Mouse (Mus musculus) kidney, postnatal 14 days (tissue): Measurements from ENCODE around the gene Arhgap15.

Source experiments
- DNase-seq: peaks from one replicate; pipeline ENCODE4 v3.0.0; 2022; ENCODE audit warnings: mixed read lengths

Gene Arhgap15

GRCm38 (mm10) chr2:44356887-44357251 is 608.2 kb downstream of the Arhgap15 start:
- no peak for DNase-seq

GRCm38 (mm10) chr2:44380225-44380624 is 631.6 kb downstream of the Arhgap15 start:
- no peak for DNase-seq

- no peak for DNase-seq
Measured at GRCm38 (mm10) chr2:44384541-44384940, 635.9 kb downstream of the Arhgap15 start.

- no peak for DNase-seq
Measured at GRCm38 (mm10) chr2:44389556-44389955, 640.9 kb downstream of the Arhgap15 start.

GRCm38 (mm10) chr2:44393789-44394188 is 645.2 kb downstream of the Arhgap15 start:
- no peak for DNase-seq

- no peak for DNase-seq
Measured at GRCm38 (mm10) chr2:44394956-44395501, 646.4 kb downstream of the Arhgap15 start.

- no peak for DNase-seq
Measured at GRCm38 (mm10) chr2:44395577-44395976, 647.0 kb downstream of the Arhgap15 start.

GRCm38 (mm10) chr2:44397209-44397608 is 648.6 kb downstream of the Arhgap15 start:
- no peak for DNase-seq

- DNase-seq: no peak
Measured at GRCm38 (mm10) chr2:44397735-44398337, 649.2 kb downstream of the Arhgap15 start.

GRCm38 (mm10) chr2:44399191-44399926 is 650.7 kb downstream of the Arhgap15 start:
- DNase-seq: no peak

GRCm38 (mm10) chr2:44401704-44402422 is 653.2 kb downstream of the Arhgap15 start:
- no peak for DNase-seq

- no peak for DNase-seq
Measured at GRCm38 (mm10) chr2:44411660-44412059, 663.0 kb downstream of the Arhgap15 start.

GRCm38 (mm10) chr2:44416331-44416730 is 667.7 kb downstream of the Arhgap15 start:
- DNase-seq: no peak

GRCm38 (mm10) chr2:44419547-44420225 is 671.1 kb downstream of the Arhgap15 start:
- DNase-seq: no peak

- DNase-seq: no peak
Measured at GRCm38 (mm10) chr2:44430521-44430920, 681.9 kb downstream of the Arhgap15 start.

GRCm38 (mm10) chr2:44436652-44437051 is 688.0 kb downstream of the Arhgap15 start:
- no peak for DNase-seq

GRCm38 (mm10) chr2:44437496-44438057 is 689.0 kb downstream of the Arhgap15 start:
- no peak for DNase-seq

GRCm38 (mm10) chr2:44438070-44438469 is 689.4 kb downstream of the Arhgap15 start:
- no peak for DNase-seq

GRCm38 (mm10) chr2:44444938-44445337 is 696.3 kb downstream of the Arhgap15 start:
- DNase-seq: no peak
